Mouse (Mus musculus) neural tube, embryonic 11.5 days (tissue): ENCODE measurements around the gene Wdr27. TPM values are rescaled to one million over a fixed set of nuclear protein-coding genes. Genes with fewer than 3 reads are reported as not detected.
"Not testable (repeated sequence)": the region's sequence is repeated elsewhere in the genome, so short reads cannot be mapped to it uniquely, and the experiment has no call there.

ENCODE experiments used
- ATAC-seq: fragments of 200-750 bp; cut with Nextera tagmentation; 2 replicates; pipeline ENCODE4 v1.8.0; 2017; ENCODE audit warnings: moderate number of reproducible peaks, mild to moderate bottlenecking, moderate TSS enrichment, moderate library complexity; ENCODE audit not compliant: insufficient read depth, low FRiP score, low TSS enrichment
- DNase-seq: peaks from one replicate; pipeline ENCODE4 v3.0.0-alpha.2; 2015; ENCODE audit warnings: low spot score
- H3K27ac ChIP-seq: fragments of 300-500 bp; sonication (generic); 2 replicates; pipeline ENCODE4 v1.5.1; 2014; ENCODE audit warnings: low read depth, mild to moderate bottlenecking, low read length
- H3K27me3 ChIP-seq: fragments of 300-500 bp; sonication (generic); 2 replicates; pipeline ENCODE4 v1.6.1; 2014; ENCODE audit warnings: mild to moderate bottlenecking, low read length, mixed read lengths; ENCODE audit not compliant: control insufficient read depth, insufficient read depth
- H3K36me3 ChIP-seq: fragments of 300-500 bp; sonication (generic); 2 replicates; pipeline ENCODE4 v1.6.1; 2014; ENCODE audit warnings: mild to moderate bottlenecking, low read length, moderate library complexity, mixed read lengths; ENCODE audit not compliant: control insufficient read depth, insufficient read depth
- H3K4me1 ChIP-seq: fragments of 300-500 bp; sonication (generic); 2 replicates; pipeline ENCODE4 v1.6.1; 2014; ENCODE audit warnings: low read length, mixed read lengths; ENCODE audit not compliant: control insufficient read depth, insufficient read depth
- H3K4me2 ChIP-seq: fragments of 300-500 bp; sonication (generic); 2 replicates; pipeline ENCODE4 v1.6.1; 2014; ENCODE audit warnings: low read depth, mild to moderate bottlenecking, moderate library complexity
- H3K4me3 ChIP-seq: fragments of 300-500 bp; sonication (generic); 2 replicates; pipeline ENCODE4 v1.5.1; 2014; ENCODE audit warnings: low read depth, low read length
- H3K9ac ChIP-seq: fragments of 300-500 bp; sonication (generic); 2 replicates; pipeline ENCODE4 v1.6.1; 2014; ENCODE audit warnings: mild to moderate bottlenecking, low read length
- H3K9me3 ChIP-seq: fragments of 300-500 bp; sonication (generic); 2 replicates; pipeline ENCODE4 v1.6.1; 2016; ENCODE audit warnings: low read length; ENCODE audit not compliant: control insufficient read depth
- WGBS: fragments of 180-500 bp; shearing (Covaris S2); extraction: QIAGEN DNeasy Blood & Tissue Kit; methylation state at CpG from one replicate; pipeline ENCODE4 v1.1.7; 2014; 5-methylcytosine and 5-hydroxymethylcytosine counted together
- polyA plus RNA-seq: library from polyadenylated mRNA; unstranded; fragments of >200 nt; fragmentation: Nextera tagmentation; extraction: Ambion mirVana; gene quantifications from 2 replicates; pipeline ENCODE4 v1.2.1, GENCODE M21; 2014

The Wdr27 gene
- polyA plus RNA-seq, 1 experiment from 2014 or later: 4.7 TPM

GRCm38 (mm10) chr17:14903212-14903611 lies 39.7 kb downstream of the Wdr27 start:
- Histone ChIP-seq H3K27me3 (no peaks in the 10 kb centered on the region), H3K9me3 (no peaks in the 10 kb centered on the region), H3K27ac (no peak overlapping the region), H3K4me2 (no peak overlapping the region), H3K4me1 (no peaks in the 10 kb centered on the region), H3K36me3 (no peaks in the 10 kb centered on the region), H3K4me3 (no peak overlapping the region), H3K9ac (no peak overlapping the region)
- ATAC-seq (no peak), DNase-seq (no peak)
- 76% methylated on average over 3 of the region's 3 CpGs for WGBS

DNA sequence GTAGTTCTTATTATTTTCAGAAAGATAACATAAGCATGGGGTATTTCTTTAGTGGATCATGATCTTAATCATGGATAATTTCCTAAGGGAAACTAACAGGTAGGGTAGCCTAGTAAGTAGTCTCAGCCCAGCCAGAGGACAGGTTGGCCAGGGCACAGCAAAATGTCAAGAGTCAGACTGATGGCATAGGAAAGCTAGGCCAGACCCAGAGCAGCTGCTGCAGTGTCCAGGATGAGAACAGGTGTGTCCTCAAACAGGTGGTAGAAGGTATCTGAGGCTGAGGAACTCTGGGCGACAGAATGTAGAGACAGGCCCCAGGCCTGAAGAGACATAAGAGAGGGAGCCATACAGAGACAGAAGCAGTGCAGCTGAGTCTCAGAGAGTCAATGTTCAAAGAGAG lies 44.0 kb downstream of the Wdr27 start:
- ATAC-seq (no peak), DNase-seq (no peak)
- Histone ChIP-seq H3K4me3 (no peak overlapping the region), H3K9me3 (no peaks in the 10 kb centered on the region), H3K27ac (no peak overlapping the region), H3K9ac (no peak overlapping the region), H3K4me1 (no peaks in the 10 kb centered on the region), H3K4me2 (no peak overlapping the region), H3K27me3 (no peaks in the 10 kb centered on the region), H3K36me3 (no peaks in the 10 kb centered on the region)
- WGBS: 85% methylated on average over 1 of the region's 1 CpGs

GRCm38 (mm10) chr17:14895058-14895457 lies 47.9 kb downstream of the Wdr27 start:
- not testable (repeated sequence) for H3K36me3 ChIP-seq, H3K9ac ChIP-seq, H3K9me3 ChIP-seq, DNase-seq, H3K4me2 ChIP-seq, H3K27me3 ChIP-seq, H3K27ac ChIP-seq, H3K4me3 ChIP-seq, H3K4me1 ChIP-seq, ATAC-seq

DNA sequence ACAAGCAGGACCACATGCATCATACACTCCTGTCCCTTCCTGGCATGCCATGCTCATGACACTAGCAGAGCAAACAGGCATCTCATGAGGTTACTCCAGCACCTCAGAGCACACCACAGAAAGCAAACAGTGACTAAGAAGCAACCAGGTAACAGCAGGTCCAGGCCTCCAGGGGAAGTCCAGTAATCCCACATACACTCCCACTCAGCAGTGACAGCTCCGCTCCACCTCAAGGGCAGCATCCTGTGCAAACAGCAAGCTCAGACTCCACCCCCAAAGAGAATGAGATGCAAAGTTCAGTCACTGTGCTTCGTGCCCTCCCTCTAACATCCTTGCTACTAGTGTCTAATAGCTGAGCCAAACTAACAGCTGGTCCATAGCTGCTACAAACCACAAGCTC lies 56.0 kb downstream of the Wdr27 start:
- DNase-seq (no peak), ATAC-seq (no peak)
- Histone ChIP-seq H3K9ac (no peak overlapping the region), H3K27me3 (no peaks in the 10 kb centered on the region), H3K4me2 (no peak overlapping the region), H3K9me3 (no peaks in the 10 kb centered on the region), H3K36me3 (no peaks in the 10 kb centered on the region), H3K4me1 (no peaks in the 10 kb centered on the region), H3K4me3 (no peak overlapping the region), H3K27ac (no peak overlapping the region)
- 66% methylated on average over 2 of the region's 2 CpGs for WGBS

DNA sequence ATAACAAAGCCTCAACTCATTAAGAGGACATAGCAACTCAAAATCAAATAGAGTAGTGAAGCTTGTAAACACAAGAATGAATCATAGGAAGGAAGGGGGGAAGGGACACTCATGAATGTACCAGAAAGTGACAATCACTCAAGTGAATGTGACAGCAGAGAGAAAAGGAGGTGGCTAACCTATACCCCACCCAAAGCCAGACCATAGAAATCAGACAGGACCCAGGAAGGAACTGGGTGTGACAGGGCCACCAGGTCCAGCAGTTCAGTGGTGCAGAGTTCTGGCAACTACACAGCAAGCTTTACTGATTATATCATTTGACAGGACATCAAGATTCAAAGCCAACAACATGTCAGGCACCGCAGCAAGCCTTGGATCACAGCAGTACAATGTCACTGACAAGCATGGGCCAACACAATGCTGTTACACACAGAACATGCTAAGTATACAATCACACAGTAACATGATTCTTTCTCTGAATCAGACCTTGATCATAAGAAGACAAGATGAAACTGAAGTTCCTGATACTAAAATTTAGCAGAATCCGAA lies 68.2 kb downstream of the Wdr27 start:
- Histone ChIP-seq H3K4me2 (no peak overlapping the region), H3K27ac (no peak overlapping the region), H3K4me3 (no peak overlapping the region), H3K9ac (no peak overlapping the region), H3K27me3 (no peaks in the 10 kb centered on the region), H3K9me3 (no peaks in the 10 kb centered on the region), H3K36me3 (no peaks in the 10 kb centered on the region; the same call in 1 of the 2 replicates), H3K4me1 (no peaks in the 10 kb centered on the region)
- ATAC-seq (no peak), DNase-seq (no peak)
- WGBS: 79% methylated on average over 2 of the region's 2 CpGs

DNA sequence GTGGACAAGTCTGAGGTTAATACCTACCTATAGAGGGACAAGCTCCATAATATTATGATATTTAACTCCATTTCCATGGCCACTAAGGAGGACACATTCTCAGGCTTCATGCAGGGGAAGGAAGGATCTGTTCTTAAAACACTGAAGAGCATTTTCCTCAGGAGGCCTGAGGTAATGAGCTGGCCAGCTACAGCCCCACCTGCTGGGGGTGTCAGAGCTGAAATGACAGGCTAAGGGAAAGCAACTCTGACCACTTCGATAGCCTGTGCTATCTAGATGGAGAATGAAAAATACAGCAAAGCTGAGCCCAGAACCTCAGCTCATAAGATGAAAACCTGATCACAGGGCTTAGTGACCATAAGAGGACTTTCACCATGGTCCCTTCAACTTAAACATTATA lies 82.7 kb downstream of the Wdr27 start:
- H3K4me1 ChIP-seq: no peaks in the 10 kb centered on the region
- H3K9ac ChIP-seq: no peak overlapping the region
- no peak for DNase-seq
- 71% methylated on average over 1 of the region's 1 CpGs for WGBS
- H3K4me2 ChIP-seq: no peak overlapping the region
- H3K27ac ChIP-seq: no peak overlapping the region
- no peaks in the 10 kb centered on the region for H3K27me3 ChIP-seq
- ATAC-seq: no peak
- H3K4me3 ChIP-seq: no peak overlapping the region
- H3K36me3 ChIP-seq: no peaks in the 10 kb centered on the region
- H3K9me3 ChIP-seq: no peaks in the 10 kb centered on the region

GRCm38 (mm10) chr17:14847709-14848108 lies 95.2 kb downstream of the Wdr27 start:
- Histone ChIP-seq H3K4me3 (no peak overlapping the region), H3K9ac (no peak overlapping the region), H3K9me3 (no peaks in the 10 kb centered on the region), H3K36me3 (no peaks in the 10 kb centered on the region), H3K27ac (no peak overlapping the region), H3K4me1 (no peaks in the 10 kb centered on the region), H3K27me3 (no peaks in the 10 kb centered on the region), H3K4me2 (no peak overlapping the region)
- no peak for ATAC-seq
- WGBS: 90% methylated on average over 2 of the region's 3 CpGs
- no peak for DNase-seq

GRCm38 (mm10) chr17:14846880-14847279 lies 96.1 kb downstream of the Wdr27 start:
- Histone ChIP-seq H3K4me1 (no peaks in the 10 kb centered on the region), H3K36me3 (no peaks in the 10 kb centered on the region), H3K27ac (no peak overlapping the region), H3K9ac (no peak overlapping the region), H3K4me3 (no peak overlapping the region), H3K9me3 (no peaks in the 10 kb centered on the region), H3K4me2 (no peak overlapping the region), H3K27me3 (no peaks in the 10 kb centered on the region)
- 69% methylated on average over 5 of the region's 5 CpGs for WGBS
- no peak for ATAC-seq
- DNase-seq: no peak

GRCm38 (mm10) chr17:14826715-14827295 lies 116.2 kb downstream of the Wdr27 start:
- H3K27ac ChIP-seq: no peak overlapping the region

More at GRCm38 (mm10) chr17:14826715-14827295, 116.2 kb downstream of the Wdr27 start:
- Histone ChIP-seq H3K4me1 (no peaks in the 10 kb centered on the region), H3K36me3 (no peaks in the 10 kb centered on the region), H3K4me2 (no peak overlapping the region), H3K4me3 (no peak overlapping the region), H3K9me3 (no peaks in the 10 kb centered on the region), H3K27me3 (no peaks in the 10 kb centered on the region), H3K9ac (no peak overlapping the region)
- DNase-seq (no peak), ATAC-seq (no peak)
- WGBS: 59% methylated on average over 6 of the region's 6 CpGs
